Mouse (Mus musculus): ENCODE data around the gene Clrn2. TPM values are rescaled to one million over a fixed set of nuclear protein-coding genes. Genes with fewer than 3 reads are reported as not detected.
A peak's percentile ranks its signal among the peaks of the same experiment; 100 is the strongest.

Gene Clrn2
- polyA plus RNA-seq, 1 experiment from 2014 or later: not detected

DNA sequence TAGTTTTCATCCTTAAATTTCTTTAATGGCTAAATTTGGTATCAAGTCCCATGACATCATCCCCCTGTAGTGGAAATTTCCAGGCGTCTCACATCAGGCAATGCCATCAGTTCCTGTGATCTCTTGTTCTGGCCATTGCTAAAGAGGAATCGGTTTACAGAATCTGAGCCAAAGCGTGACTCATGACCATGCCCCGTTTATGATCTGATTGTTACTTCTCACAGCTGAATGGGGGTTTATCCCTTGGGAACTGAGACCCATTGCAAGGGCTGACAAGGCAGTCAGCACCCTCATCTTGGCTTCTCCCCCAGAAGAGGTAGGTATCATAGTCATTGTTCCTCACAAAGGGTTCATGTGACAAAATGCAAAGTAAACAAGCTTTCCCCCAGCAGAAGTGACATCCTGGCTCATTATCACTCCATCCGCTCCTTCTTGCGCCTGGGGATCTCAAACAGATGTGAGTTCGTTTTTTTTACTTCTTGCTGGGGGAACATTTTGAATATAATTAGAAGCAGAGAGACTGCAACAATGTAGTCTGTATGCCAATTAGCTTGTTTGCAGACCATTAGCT is 19.4 kb downstream of the Clrn2 start:
- no peak for ATAC-seq (ENCODE audit: insufficient number of reproducible peaks, insufficient read depth, low FRiP score, low TSS enrichment)
- Histone ChIP-seq H3K4me1 (peaks cover 6% of the 10 kb centered on the region; the same call in 1 of the 2 replicates), H3K9ac (no peak overlapping the region), H3K27me3 (no peaks in the 10 kb centered on the region), H3K36me3 (no peaks in the 10 kb centered on the region), H3K9me3 (no peaks in the 10 kb centered on the region), H3K27ac (no peak overlapping the region), H3K4me2 (replicated peaks) (no peak overlapping the region), H3K4me3 (no peak overlapping the region)
- WGBS: 38% methylated on average over 7 of the region's 7 CpGs

GRCm38 (mm10) chr5:45473521-45473920 is 20.0 kb downstream of the Clrn2 start:
- no peak overlapping the region for H3K4me3 ChIP-seq
- no peak overlapping the region for H3K4me2 ChIP-seq (replicated peaks)
- no peaks in the 10 kb centered on the region for H3K36me3 ChIP-seq
- H3K27ac ChIP-seq: no peak overlapping the region
- WGBS: 91% methylated on average over 1 of the region's 1 CpGs
- no peak for ATAC-seq (ENCODE audit: insufficient number of reproducible peaks, insufficient read depth, low FRiP score, low TSS enrichment)
- H3K27me3 ChIP-seq: no peaks in the 10 kb centered on the region
- H3K9me3 ChIP-seq: no peaks in the 10 kb centered on the region
- H3K4me1 ChIP-seq: peaks cover 6% of the 10 kb centered on the region; the same call in 1 of the 2 replicates
- no peak overlapping the region for H3K9ac ChIP-seq

DNA sequence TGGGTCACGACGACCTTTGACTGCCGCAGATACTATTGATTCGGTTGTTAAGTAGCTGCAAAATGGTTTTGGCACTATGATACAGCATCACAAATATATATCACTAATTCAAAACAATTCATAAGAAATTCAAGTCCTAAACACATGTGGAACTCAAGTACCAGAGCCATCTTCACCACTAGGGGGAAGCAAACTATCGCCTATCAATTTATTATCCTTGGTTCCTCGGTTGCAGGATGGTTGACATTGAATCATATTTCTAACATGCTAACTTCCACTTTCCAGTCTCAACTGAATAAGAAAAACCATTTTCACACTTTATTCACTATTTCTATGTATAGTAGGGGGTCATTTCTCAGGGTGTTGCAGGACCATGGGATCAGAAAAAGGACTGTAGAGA is 20.7 kb downstream of the Clrn2 start:
- peaks cover 6% of the 10 kb centered on the region; the same call in 1 of the 2 replicates for H3K4me1 ChIP-seq
- H3K4me2 ChIP-seq (replicated peaks): no peak overlapping the region
- no peaks in the 10 kb centered on the region for H3K27me3 ChIP-seq
- no peaks in the 10 kb centered on the region for H3K9me3 ChIP-seq
- no peaks in the 10 kb centered on the region for H3K36me3 ChIP-seq
- no peak overlapping the region for H3K27ac ChIP-seq
- no peak overlapping the region for H3K4me3 ChIP-seq
- 22% methylated on average over 6 of the region's 6 CpGs for WGBS
- no peak overlapping the region for H3K9ac ChIP-seq
- no peak for ATAC-seq (ENCODE audit: insufficient number of reproducible peaks, insufficient read depth, low FRiP score, low TSS enrichment)

DNA sequence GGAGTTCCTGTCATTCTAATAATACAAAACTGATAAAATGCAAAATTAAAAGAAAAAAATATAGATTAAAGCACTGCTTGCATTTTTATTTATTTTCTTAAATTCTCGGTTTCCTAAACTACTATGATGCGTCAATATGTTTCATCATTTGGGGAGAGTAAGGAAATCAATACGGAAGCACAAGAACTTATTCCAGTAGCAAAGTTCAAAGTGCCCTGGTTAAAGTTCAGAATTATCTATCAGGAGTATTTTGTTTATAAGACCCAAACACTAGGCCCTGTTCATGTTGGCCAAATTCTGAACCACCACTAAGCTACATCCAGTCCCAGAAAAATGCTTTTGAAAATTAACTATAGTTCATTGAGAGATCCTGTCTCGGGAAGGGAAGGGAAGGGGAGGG is 21.2 kb downstream of the Clrn2 start:
- no peak for ATAC-seq (ENCODE audit: insufficient number of reproducible peaks, insufficient read depth, low FRiP score, low TSS enrichment)
- 76% methylated on average over 3 of the region's 4 CpGs for WGBS
- H3K9ac ChIP-seq: no peak overlapping the region

DNA sequence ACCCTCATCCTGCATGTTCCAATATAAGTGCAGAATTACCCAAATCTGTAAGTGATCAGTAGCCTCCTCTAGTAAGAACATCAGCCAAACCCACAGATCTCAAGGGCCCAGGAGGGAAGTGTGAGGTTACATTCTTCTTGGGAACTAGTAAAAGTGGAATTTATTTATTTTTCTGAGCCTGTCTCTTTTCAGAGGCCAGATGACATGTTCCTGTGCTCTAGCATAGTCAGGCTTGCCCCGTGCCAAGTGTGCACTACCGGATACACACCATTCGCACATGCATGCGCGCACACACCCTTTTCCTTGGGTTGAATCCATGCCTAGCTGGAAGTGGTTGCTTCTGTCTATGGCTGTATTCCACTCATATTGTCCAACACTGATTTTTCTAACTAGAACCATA is 22.2 kb downstream of the Clrn2 start:
- H3K4me3 ChIP-seq: no peak overlapping the region
- no peaks in the 10 kb centered on the region for H3K36me3 ChIP-seq
- peaks cover 6% of the 10 kb centered on the region; the same call in 1 of the 2 replicates for H3K4me1 ChIP-seq
- no peak overlapping the region for H3K9ac ChIP-seq
- 0 out of 2 replicates have a peak, but pooled peaks have one; percentile 35 for ATAC-seq (ENCODE audit: insufficient number of reproducible peaks, insufficient read depth, low FRiP score, low TSS enrichment)
- H3K4me2 ChIP-seq (replicated peaks): no peak overlapping the region
- no peaks in the 10 kb centered on the region for H3K9me3 ChIP-seq
- H3K27me3 ChIP-seq: no peaks in the 10 kb centered on the region
- H3K27ac ChIP-seq: no peak overlapping the region
- WGBS: 69% methylated on average over 5 of the region's 5 CpGs

More for the DNA sequence above, 21.2 kb downstream of the Clrn2 start:
- Histone ChIP-seq H3K27ac (no peak overlapping the region), H3K4me3 (no peak overlapping the region), H3K9me3 (no peaks in the 10 kb centered on the region), H3K36me3 (no peaks in the 10 kb centered on the region), H3K4me1 (peaks cover 6% of the 10 kb centered on the region; the same call in 1 of the 2 replicates), H3K27me3 (no peaks in the 10 kb centered on the region), H3K4me2 (replicated peaks) (no peak overlapping the region)

DNA sequence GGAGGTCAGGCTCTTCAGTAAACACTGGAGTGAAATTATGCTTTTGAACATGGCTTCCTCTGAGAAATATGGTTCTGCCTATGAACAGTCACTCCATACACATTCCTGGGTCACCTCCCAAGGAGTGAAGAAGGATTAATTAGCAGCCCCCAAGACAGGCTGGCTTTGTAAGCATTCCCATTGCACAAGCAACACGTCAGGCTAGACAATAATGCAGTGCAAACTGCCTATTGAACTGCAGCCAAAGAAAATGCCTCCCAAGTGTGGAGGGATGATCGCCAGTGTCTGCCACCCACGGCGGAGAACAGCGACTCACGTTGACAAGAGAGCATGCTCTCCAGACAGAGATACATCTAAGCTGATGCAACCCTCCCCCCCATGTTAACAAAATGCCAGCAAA is 22.7 kb downstream of the Clrn2 start:
- 61% methylated on average over 6 of the region's 6 CpGs for WGBS
- Histone ChIP-seq H3K9ac (no peak overlapping the region), H3K4me2 (replicated peaks) (no peak overlapping the region), H3K36me3 (no peaks in the 10 kb centered on the region), H3K4me3 (no peak overlapping the region), H3K27ac (no peak overlapping the region), H3K9me3 (no peaks in the 10 kb centered on the region), H3K27me3 (no peaks in the 10 kb centered on the region), H3K4me1 (peaks cover 6% of the 10 kb centered on the region; the same call in 1 of the 2 replicates)
- ATAC-seq (ENCODE audit: insufficient number of reproducible peaks, insufficient read depth, low FRiP score, low TSS enrichment): no peak

DNA sequence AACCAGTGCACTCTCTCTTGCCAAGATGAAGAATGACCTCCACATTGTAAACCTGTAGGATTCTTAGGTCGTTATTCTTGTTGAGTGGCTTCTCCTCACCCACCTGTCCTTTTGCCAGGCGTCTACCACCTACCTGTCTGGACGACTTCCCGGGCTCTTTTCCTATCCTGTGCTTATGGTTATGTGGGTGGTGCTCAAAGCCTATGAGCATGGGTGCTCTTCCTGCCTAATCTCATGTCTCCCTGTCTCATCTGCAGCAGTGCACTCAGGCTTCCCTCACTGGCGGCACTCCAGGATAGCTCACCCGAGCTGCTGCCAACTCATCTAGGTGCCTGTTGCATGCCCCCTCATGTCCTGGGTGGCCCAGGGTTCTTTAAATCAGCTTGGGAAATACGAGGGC is 24.1 kb downstream of the Clrn2 start:
- Histone ChIP-seq H3K4me2 (replicated peaks) (no peak overlapping the region), H3K9ac (no peak overlapping the region), H3K27ac (no peak overlapping the region), H3K4me3 (no peak overlapping the region), H3K9me3 (no peaks in the 10 kb centered on the region), H3K36me3 (no peaks in the 10 kb centered on the region), H3K4me1 (peaks cover 6% of the 10 kb centered on the region; the same call in 1 of the 2 replicates), H3K27me3 (no peaks in the 10 kb centered on the region)
- WGBS: 83% methylated on average over 7 of the region's 7 CpGs
- ATAC-seq (ENCODE audit: insufficient number of reproducible peaks, insufficient read depth, low FRiP score, low TSS enrichment): no peak

GRCm38 (mm10) chr5:45480066-45480465 is 26.5 kb downstream of the Clrn2 start:
- no peak overlapping the region for H3K27ac ChIP-seq
- WGBS: 84% methylated on average over 1 of the region's 1 CpGs
- no peak overlapping the region for H3K4me2 ChIP-seq (replicated peaks)
- no peak for ATAC-seq (ENCODE audit: insufficient number of reproducible peaks, insufficient read depth, low FRiP score, low TSS enrichment)
- no peaks in the 10 kb centered on the region for H3K9me3 ChIP-seq
- no peaks in the 10 kb centered on the region for H3K4me1 ChIP-seq
- no peak overlapping the region for H3K9ac ChIP-seq
- no peaks in the 10 kb centered on the region for H3K36me3 ChIP-seq
- no peak overlapping the region for H3K4me3 ChIP-seq
- no peaks in the 10 kb centered on the region for H3K27me3 ChIP-seq

- Histone ChIP-seq H3K9me3 (no peaks in the 10 kb centered on the region), H3K27me3 (no peaks in the 10 kb centered on the region), H3K36me3 (no peaks in the 10 kb centered on the region), H3K4me3 (no peak overlapping the region), H3K4me2 (replicated peaks) (no peak overlapping the region), H3K27ac (no peak overlapping the region), H3K9ac (no peak overlapping the region), H3K4me1 (no peaks in the 10 kb centered on the region)
- WGBS: 84% methylated on average over 2 of the region's 2 CpGs
- ATAC-seq (ENCODE audit: insufficient number of reproducible peaks, insufficient read depth, low FRiP score, low TSS enrichment): no peak
These were observed 27.6 kb downstream of the Clrn2 start for GRCm38 (mm10) chr5:45481125-45481524.

GRCm38 (mm10) chr5:45482607-45483006 is 29.1 kb downstream of the Clrn2 start:
- no peak overlapping the region for H3K4me3 ChIP-seq
- ATAC-seq (ENCODE audit: insufficient number of reproducible peaks, insufficient read depth, low FRiP score, low TSS enrichment): no peak
- WGBS: 70% methylated on average over 3 of the region's 3 CpGs
- no peaks in the 10 kb centered on the region for H3K27me3 ChIP-seq
- H3K9ac ChIP-seq: no peak overlapping the region
- H3K27ac ChIP-seq: no peak overlapping the region
- H3K36me3 ChIP-seq: no peaks in the 10 kb centered on the region
- H3K4me2 ChIP-seq (replicated peaks): no peak overlapping the region
- H3K4me1 ChIP-seq: no peaks in the 10 kb centered on the region
- H3K9me3 ChIP-seq: no peaks in the 10 kb centered on the region

DNA sequence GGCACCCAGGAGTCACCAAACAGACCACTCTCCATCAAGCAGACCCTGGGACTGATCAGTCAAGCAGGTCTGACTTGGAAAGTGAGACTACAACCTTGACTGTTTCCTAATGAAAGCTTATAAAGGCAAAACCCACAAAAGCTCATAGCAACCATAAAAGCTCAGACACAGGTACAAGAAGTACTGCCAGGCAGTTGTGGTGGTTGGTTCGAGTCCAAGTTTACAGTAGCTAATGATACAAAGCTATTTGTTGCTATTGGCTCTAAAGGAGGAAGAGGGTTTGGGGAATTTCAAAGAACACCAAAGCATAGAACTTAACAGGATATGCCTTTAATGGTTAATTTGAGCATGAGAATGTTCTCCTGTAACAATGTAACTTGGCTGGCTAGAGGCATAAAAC is 30.1 kb downstream of the Clrn2 start:
- 83% methylated on average over 1 of the region's 1 CpGs for WGBS
- Histone ChIP-seq H3K27ac (no peak overlapping the region), H3K9ac (no peak overlapping the region), H3K36me3 (no peaks in the 10 kb centered on the region), H3K27me3 (no peaks in the 10 kb centered on the region), H3K4me3 (no peak overlapping the region), H3K9me3 (no peaks in the 10 kb centered on the region), H3K4me2 (replicated peaks) (no peak overlapping the region), H3K4me1 (no peaks in the 10 kb centered on the region)
- no peak for ATAC-seq (ENCODE audit: insufficient number of reproducible peaks, insufficient read depth, low FRiP score, low TSS enrichment)

DNA sequence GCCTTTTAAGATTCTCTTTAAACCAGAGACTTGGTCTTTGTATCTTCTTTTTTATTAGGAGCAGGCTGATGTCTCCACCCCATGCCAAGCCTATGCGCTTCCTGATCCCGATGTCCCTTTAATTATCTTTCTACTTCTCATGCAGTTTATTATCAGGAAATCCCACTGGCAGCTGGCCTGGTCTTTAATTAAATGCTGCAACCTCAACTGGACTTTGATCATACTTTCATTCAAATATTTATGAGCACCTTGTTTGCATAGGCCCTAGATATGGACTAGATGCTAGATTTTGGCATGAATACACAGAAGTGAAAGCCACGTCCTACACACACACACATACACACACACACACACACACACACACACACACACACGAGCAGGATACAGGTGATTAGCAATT is 38.2 kb downstream of the Clrn2 start:
- no peaks in the 10 kb centered on the region for H3K27me3 ChIP-seq
- H3K4me3 ChIP-seq: no peak overlapping the region
- no peak for ATAC-seq (ENCODE audit: insufficient number of reproducible peaks, insufficient read depth, low FRiP score, low TSS enrichment)
- H3K9ac ChIP-seq: no peak overlapping the region
- H3K4me2 ChIP-seq (replicated peaks): no peak overlapping the region
- no peaks in the 10 kb centered on the region for H3K9me3 ChIP-seq
- 73% methylated on average over 4 of the region's 4 CpGs for WGBS
- H3K27ac ChIP-seq: no peak overlapping the region
- peaks cover 10% of the 10 kb centered on the region for H3K36me3 ChIP-seq
- peaks cover 10% of the 10 kb centered on the region for H3K4me1 ChIP-seq

Data from embryonic facial prominence, embryonic 12.5 days (tissue).